Mouse (Mus musculus) midbrain, postnatal 0 days (tissue): Measurements from ENCODE around the gene Isx. TPM values are rescaled to one million over a fixed set of nuclear protein-coding genes. Genes with fewer than 3 reads are reported as not detected.

ENCODE experiments used
- ATAC-seq: fragments of 200-750 bp; cut with Nextera tagmentation; 2 replicates; pipeline ENCODE4 v1.8.0; 2017; ENCODE audit warnings: moderate number of reproducible peaks, mild to moderate bottlenecking, moderate TSS enrichment, moderate library complexity; ENCODE audit not compliant: low FRiP score
- DNase-seq: peaks from one replicate; pipeline ENCODE4 v3.0.0-alpha.2; 2015; ENCODE audit warnings: low spot score
- H3K27ac ChIP-seq: fragments of 300-500 bp; sonication (generic); 2 replicates; pipeline ENCODE4 v1.5.1; 2014; ENCODE audit warnings: low read depth, mild to moderate bottlenecking, low read length, mixed read lengths
- H3K27me3 ChIP-seq: fragments of 300-500 bp; sonication (generic); 2 replicates; pipeline ENCODE4 v1.6.1; 2014; ENCODE audit warnings: low read length, control low read depth, mixed read lengths; ENCODE audit not compliant: insufficient read depth
- H3K36me3 ChIP-seq: fragments of 300-500 bp; sonication (generic); 2 replicates; pipeline ENCODE4 v1.6.1; 2014; ENCODE audit warnings: low read length, control low read depth, mixed read lengths; ENCODE audit not compliant: insufficient read depth
- H3K4me1 ChIP-seq: fragments of 300-500 bp; sonication (generic); 2 replicates; pipeline ENCODE4 v1.6.1; 2014; ENCODE audit warnings: mild to moderate bottlenecking, control low read depth, antibody characterized with exemption, low read length, mixed read lengths; ENCODE audit not compliant: insufficient read depth
- H3K4me2 ChIP-seq: fragments of 300-500 bp; sonication (generic); 2 replicates; pipeline ENCODE4 v1.6.1; 2014; ENCODE audit warnings: low read depth, mild to moderate bottlenecking, low read length, mixed read lengths; ENCODE audit not compliant: poor library complexity, severe bottlenecking
- H3K4me3 ChIP-seq: fragments of 300-500 bp; sonication (generic); 2 replicates; pipeline ENCODE4 v1.5.1; 2014; ENCODE audit warnings: low read depth, mild to moderate bottlenecking, low read length, moderate library complexity
- H3K9ac ChIP-seq: fragments of 300-500 bp; sonication (generic); replicated peaks from 2 replicates; pipeline ENCODE4 v1.6.1; 2014; ENCODE audit warnings: mild to moderate bottlenecking, low read length, moderate library complexity, mixed read lengths; ENCODE audit not compliant: poor library complexity, severe bottlenecking
- H3K9me3 ChIP-seq: fragments of 300-500 bp; sonication (generic); 2 replicates; pipeline ENCODE4 v1.6.1; 2016; ENCODE audit warnings: low read length, control low read depth
- CTCF ChIP-seq: IDR thresholded peaks from 2 replicates; pipeline ENCODE4 v1.5.1; 2016; ENCODE audit warnings: antibody characterized with exemption, mild to moderate bottlenecking
- WGBS: fragments of 180-500 bp; shearing (Covaris S2); extraction: QIAGEN DNeasy Blood & Tissue Kit; methylation state at CpG from one replicate; pipeline ENCODE4 v1.1.7; 2014; 5-methylcytosine and 5-hydroxymethylcytosine counted together
- polyA plus RNA-seq: library from polyadenylated mRNA; unstranded; fragments of >200 nt; fragmentation: Nextera tagmentation; extraction: Ambion mirVana; gene quantifications from 2 replicates; pipeline ENCODE4 v1.2.1, GENCODE M21; 2015
- total RNA-seq: library from RNA; depleted of rRNA; stranded (reverse); fragments of >200 nt; gene quantifications from 2 replicates; pipeline ENCODE4 v1.2.3, GENCODE M21; 2014; rRNA removed

Gene Isx
- total and polyA plus RNA-seq, 2 experiments from 2014 or later = not detected

DNA sequence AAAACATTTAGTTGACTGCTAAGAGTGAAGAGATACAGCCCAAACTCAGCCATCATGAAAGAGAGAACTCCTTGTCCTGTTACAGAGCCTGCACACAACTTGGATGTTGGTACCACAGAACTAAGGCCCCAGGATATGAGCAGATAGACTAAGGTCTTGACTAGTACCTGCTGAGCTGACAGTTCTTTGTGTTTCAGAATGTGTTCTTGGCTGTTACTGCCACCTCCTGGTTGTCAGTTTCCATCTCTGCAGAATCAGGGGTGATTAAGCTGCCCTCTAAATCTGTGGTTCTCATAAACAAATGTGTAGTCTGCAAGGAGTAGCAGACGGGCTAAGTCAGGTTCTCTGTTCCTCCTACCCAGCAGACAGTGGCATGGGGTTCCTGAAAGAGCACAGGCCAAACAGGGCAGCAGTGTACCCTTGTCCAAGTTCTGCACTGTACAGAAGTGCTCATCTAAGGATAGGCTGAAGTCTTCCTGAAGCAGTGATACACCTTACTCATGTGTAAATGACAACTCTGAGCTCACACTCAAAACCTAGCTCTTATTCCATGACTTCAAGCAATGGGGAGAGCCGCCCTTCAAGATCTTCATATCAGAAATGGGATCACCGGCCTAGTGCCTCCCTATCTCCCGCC is 49.0 kb downstream of the Isx start:
- Histone ChIP-seq H3K27ac (no peak overlapping the region), H3K4me2 (no peak overlapping the region), H3K9ac (no peak overlapping the region), H3K4me3 (no peak overlapping the region), H3K9me3 (no peaks in the 10 kb centered on the region), H3K36me3 (no peaks in the 10 kb centered on the region), H3K4me1 (no peaks in the 10 kb centered on the region), H3K27me3 (no peaks in the 10 kb centered on the region)
- ATAC-seq = 0 out of 2 replicates have a peak, but pooled peaks have one; percentile 14
- 80% methylated on average over 4 of the region's 4 CpGs for WGBS
- TF ChIP-seq CTCF = peak; percentile 76
- DNase-seq = peak; percentile 58

DNA sequence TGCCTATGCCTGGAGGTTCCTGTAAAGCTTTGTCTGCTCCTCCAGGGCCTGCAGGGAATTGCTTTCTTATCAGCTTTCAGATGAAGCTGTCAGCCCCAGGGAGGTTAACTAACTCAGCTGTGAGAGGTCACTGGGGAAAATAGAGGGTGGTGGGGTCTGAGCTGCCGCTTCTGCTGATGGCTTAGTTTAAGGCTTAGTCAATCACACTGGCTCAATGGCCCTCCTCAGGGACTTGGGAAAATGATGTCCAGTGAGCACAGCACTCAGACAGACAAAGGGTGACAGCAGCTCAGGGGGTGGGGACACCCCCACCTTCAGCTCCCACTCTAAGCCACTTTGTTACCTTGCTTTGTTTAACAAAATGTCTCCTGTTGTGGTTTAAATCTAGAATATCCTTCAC is 55.0 kb downstream of the Isx start:
- Histone ChIP-seq H3K4me1 (no peaks in the 10 kb centered on the region), H3K4me3 (no peak overlapping the region), H3K27ac (no peak overlapping the region), H3K4me2 (no peak overlapping the region), H3K27me3 (no peaks in the 10 kb centered on the region), H3K9ac (no peak overlapping the region), H3K9me3 (no peaks in the 10 kb centered on the region), H3K36me3 (no peaks in the 10 kb centered on the region)
- DNase-seq (no peak), ATAC-seq (no peak)
- WGBS = 40% methylated on average over 1 of the region's 1 CpGs
- TF ChIP-seq CTCF = no peak

DNA sequence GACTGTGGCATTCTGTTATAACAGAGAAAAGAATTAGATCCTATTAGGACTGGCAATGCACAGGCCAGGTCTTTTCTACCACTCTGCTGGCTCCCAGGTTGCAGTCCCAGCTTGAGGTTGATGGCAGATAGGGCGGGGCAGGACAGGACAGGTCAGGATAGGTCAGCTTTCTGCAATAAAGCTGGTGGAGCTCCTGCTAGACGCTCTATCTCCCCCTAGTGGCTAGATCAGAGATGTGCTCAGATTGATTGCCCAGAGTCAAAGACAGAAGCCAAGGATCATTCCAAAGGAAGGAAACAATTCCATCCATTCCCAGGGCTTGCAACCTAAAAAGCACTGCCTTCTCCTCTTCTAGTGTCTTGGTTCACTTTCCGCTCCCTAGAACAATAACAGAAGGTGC is 57.8 kb downstream of the Isx start:
- no peak overlapping the region for H3K27ac ChIP-seq
- no peak overlapping the region for H3K4me3 ChIP-seq
- 27% methylated on average over 3 of the region's 3 CpGs for WGBS
- no peaks in the 10 kb centered on the region for H3K4me1 ChIP-seq
- H3K9ac ChIP-seq = no peak overlapping the region
- no peak overlapping the region for H3K4me2 ChIP-seq
- no peaks in the 10 kb centered on the region for H3K9me3 ChIP-seq
- peak; percentile 79 for TF ChIP-seq CTCF
- DNase-seq (peak; percentile 75), ATAC-seq (no peak)
- no peaks in the 10 kb centered on the region for H3K36me3 ChIP-seq
- H3K27me3 ChIP-seq = no peaks in the 10 kb centered on the region

DNA sequence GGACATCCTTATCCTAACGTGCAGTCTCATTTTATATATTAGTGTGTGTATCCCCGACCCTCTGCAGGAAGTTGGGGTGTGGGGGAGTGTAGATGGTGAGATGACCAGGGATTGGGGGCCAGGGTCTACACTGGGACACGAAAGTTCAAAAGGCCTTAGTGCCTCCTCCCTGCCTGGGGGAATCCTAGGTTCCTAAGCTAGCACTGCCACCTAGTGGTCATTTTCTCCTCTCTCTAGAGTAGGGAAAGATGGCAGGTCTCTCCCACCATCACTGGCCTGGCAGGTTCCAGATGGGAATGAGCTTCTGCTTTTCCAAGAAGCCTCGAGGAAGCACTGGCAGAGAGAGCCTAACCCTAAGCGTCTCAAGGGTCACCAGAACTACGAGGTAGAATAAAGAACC is 62.3 kb downstream of the Isx start:
- Histone ChIP-seq H3K4me3 (no peak overlapping the region), H3K9ac (no peak overlapping the region), H3K4me1 (no peaks in the 10 kb centered on the region), H3K4me2 (no peak overlapping the region), H3K9me3 (no peaks in the 10 kb centered on the region), H3K27me3 (no peaks in the 10 kb centered on the region), H3K36me3 (no peaks in the 10 kb centered on the region), H3K27ac (no peak overlapping the region)
- TF ChIP-seq CTCF = peak; percentile 83
- DNase-seq (peak; percentile 77), ATAC-seq (peak; percentile 71)
- 18% methylated on average over 6 of the region's 6 CpGs for WGBS

DNA sequence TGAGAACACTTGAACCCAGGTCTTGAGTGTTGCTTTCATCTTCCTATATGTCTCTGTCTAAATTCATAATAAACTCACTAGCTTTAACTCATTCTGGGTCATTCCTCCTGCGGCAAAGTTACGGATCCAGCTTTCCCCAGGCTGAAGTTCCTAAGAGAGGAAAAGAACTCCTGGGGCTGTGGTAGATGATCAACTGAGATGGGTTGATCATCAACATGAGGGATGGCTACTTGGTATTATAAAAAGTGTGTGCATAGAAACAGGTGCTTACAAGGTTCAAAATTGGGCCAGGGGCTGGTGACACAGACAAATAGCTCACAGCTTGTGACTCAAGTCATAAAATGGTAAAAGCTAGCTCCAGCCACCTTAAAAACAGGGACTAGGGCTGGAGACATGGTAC is 63.7 kb downstream of the Isx start:
- Histone ChIP-seq H3K4me2 (no peak overlapping the region), H3K27ac (no peak overlapping the region), H3K9me3 (no peaks in the 10 kb centered on the region), H3K27me3 (no peaks in the 10 kb centered on the region), H3K36me3 (no peaks in the 10 kb centered on the region), H3K4me3 (no peak overlapping the region), H3K4me1 (no peaks in the 10 kb centered on the region), H3K9ac (no peak overlapping the region)
- no peak for ATAC-seq
- DNase-seq = no peak
- TF ChIP-seq CTCF = no peak
- 94% methylated on average over 2 of the region's 2 CpGs for WGBS

DNA sequence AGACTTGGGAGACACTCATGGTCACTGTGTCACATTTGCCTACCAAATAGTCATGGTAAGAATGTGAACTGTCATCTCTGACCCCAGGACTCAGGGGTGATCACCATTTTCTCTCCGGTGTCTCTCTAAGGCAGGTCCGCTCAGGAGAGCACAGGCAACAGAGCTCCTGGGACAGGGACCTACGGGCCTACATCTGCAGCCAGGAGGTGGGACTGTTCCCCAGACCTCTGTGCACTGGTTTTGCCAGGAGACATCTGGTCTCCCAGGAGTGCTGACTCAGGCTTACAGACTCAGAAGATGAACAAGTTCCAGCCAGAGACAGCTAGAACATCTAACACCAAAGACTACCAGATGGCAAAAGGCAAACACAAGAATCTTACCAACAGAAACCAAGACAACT is 69.1 kb downstream of the Isx start:
- H3K36me3 ChIP-seq = no peaks in the 10 kb centered on the region
- no peaks in the 10 kb centered on the region for H3K27me3 ChIP-seq
- H3K27ac ChIP-seq = no peak overlapping the region
- no peak overlapping the region for H3K4me3 ChIP-seq
- no peak overlapping the region for H3K4me2 ChIP-seq
- 92% methylated on average over 3 of the region's 3 CpGs for WGBS
- H3K9me3 ChIP-seq = no peaks in the 10 kb centered on the region
- DNase-seq (no peak), ATAC-seq (no peak)
- H3K4me1 ChIP-seq = no peaks in the 10 kb centered on the region
- H3K9ac ChIP-seq = no peak overlapping the region
- no peak for TF ChIP-seq CTCF

Other genes with a start within 250 kb of the Isx start
- 48.5 and 60.1 TPM in 2 replicates for gene Hmgxb4, start 120.2 kb downstream of the Isx start, total RNA-seq
- 27.6 and 29.6 TPM in 2 replicates for gene Hmgxb4, start 120.2 kb downstream of the Isx start, polyA plus RNA-seq
- gene Tom1, start 160.5 kb downstream of the Isx start, total RNA-seq = 43.8 and 48.7 TPM in 2 replicates
- gene Tom1, start 160.5 kb downstream of the Isx start, polyA plus RNA-seq = 47.1 and 48.2 TPM in 2 replicates
- gene Hmox1, start 220.4 kb downstream of the Isx start, total RNA-seq = 10.1 and 12.9 TPM in 2 replicates
- 13.2 and 15.1 TPM in 2 replicates for gene Hmox1, start 220.4 kb downstream of the Isx start, polyA plus RNA-seq
- 17.8 and 18.3 TPM in 2 replicates for gene Mcm5, start 236.4 kb downstream of the Isx start, total RNA-seq
- 13.7 and 15.1 TPM in 2 replicates for gene Mcm5, start 236.4 kb downstream of the Isx start, polyA plus RNA-seq